Mouse (Mus musculus) adrenal gland, postnatal 14 days (tissue): ENCODE data around the gene Rpl19. TPM values are rescaled to one million over a fixed set of nuclear protein-coding genes. Genes with fewer than 3 reads are reported as not detected.

Experiments used
- DNase-seq: peaks from one replicate; pipeline ENCODE4 v3.0.0; 2021; ENCODE audit warnings: mixed read lengths
- long read RNA-seq, 2 experiments: library from polyadenylated mRNA; stranded (forward); transcript quantifications; one replicate each; pipeline ENCODE4 v2.0.0; 2021
- total RNA-seq: library from RNA; stranded (reverse); gene quantifications from 2 replicates; pipeline ENCODE4 v1.2.3, GENCODE M21; 2021

The Rpl19 gene
- 1,235 and 1,395 TPM in 2 replicates for total RNA-seq
- long read RNA-seq, experiment 1, transcript Rpl19-201 (6 exons, 751 nt) = major isoform, 510 of 566 reads
- long read RNA-seq, experiment 1, partial matches to known transcripts = 47 of 566 reads
- long read RNA-seq, experiment 1, other reads (novel, unspliced or antisense) = 5 of 566 reads
- long read RNA-seq, experiment 2, transcript Rpl19-201 (6 exons, 751 nt) = major isoform, 468 of 544 reads
- long read RNA-seq, experiment 2, partial matches to known transcripts = 66 of 544 reads
- long read RNA-seq, experiment 2, other reads (novel, unspliced or antisense) = 7 of 544 reads

- DNase-seq = peak; percentile 95
Measured at GRCm38 (mm10) chr11:98026570-98027296, at the start of gene Rpl19. Gene Rpl19, plus strand, starts transcription at chr11:98026710.

- no peak for DNase-seq
Measured at GRCm38 (mm10) chr11:97977797-97978196, 48.7 kb upstream of the Rpl19 start.

GRCm38 (mm10) chr11:97978392-97978791, 48.1 kb upstream of the Rpl19 start:
- no peak for DNase-seq

DNA sequence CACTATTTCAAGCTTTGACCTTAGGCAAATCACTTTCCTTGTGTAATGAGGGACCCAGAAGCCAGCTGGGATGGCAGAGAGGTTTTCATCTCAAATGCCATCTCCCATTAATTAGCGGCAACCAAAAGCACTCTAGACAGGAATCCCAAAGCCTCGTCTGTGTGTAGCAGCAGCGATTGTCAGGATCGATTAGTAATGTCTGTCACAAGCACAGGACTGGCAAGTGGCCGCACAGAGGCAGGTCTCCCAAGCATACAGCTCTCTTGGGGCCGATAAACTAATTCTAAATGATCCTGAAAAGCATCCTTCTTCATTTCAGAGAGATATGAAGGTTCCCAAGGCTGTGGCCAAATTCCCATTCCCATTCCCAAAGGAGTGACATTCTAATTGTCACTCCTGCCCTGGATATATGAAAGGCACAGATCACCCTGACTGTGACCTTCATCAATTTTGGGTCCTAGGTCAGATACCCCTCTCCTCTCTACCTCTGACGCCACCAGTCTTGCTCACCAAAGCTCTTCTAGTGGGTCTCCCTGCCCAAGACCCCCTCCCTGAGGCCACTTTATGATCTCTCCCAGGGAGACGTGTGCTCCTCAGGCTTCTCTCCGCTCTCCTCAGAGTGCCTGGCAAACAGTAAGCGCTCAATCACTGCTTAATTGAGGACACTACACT, 46.5 kb upstream of the Rpl19 start:
- no peak for DNase-seq

DNA sequence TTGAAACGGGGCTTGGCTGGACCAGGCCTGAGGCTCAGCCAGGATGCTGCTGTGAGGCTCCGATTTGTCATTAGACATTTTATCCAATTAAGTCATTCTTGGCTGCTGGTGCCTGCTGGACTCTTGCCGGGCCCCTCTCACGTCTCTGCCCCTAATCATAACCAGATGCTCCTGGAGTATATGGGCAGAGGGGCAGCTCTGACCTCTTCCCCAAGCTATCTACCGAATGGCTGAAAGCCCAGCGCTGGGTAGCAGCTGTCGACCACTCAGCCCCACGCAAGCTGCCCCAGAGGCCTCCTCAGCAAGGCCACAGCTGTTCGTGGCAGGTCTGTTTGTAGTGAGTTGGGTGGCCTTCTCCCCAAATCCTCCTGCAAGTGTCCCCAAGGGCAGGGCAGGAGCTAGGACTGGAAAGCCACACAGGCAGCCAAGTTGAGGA, 46.0 kb upstream of the Rpl19 start:
- peak; percentile 54 for DNase-seq

- no peak for DNase-seq
Measured at GRCm38 (mm10) chr11:97982721-97983120, 43.8 kb upstream of the Rpl19 start.

DNA sequence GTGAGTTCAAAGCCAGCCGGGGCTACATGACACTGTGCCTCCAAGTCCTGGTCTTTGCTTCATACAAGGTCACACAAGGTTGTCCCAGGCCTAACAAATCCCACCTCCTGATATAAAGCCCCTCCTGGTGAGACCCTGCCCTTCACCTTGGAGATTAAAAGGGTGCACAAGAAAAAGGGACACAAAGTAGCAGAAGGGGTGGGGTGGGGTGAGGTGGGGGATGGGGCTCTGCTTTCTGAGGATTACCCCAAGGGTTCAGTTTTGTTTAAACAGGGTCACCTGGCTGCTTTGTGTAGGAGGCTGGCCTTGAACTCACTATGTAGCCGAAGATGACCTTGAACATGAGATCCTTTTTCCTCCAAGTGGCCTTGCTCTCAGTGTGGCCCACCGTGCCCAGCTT, 43.0 kb upstream of the Rpl19 start:
- no peak for DNase-seq

GRCm38 (mm10) chr11:97983983-97984382, 42.5 kb upstream of the Rpl19 start:
- DNase-seq = no peak

GRCm38 (mm10) chr11:97985727-97986677, 40.5 kb upstream of the Rpl19 start, which contains the start of gene Plxdc1:
Gene Plxdc1, minus strand, starts transcription at chr11:97986444.
- DNase-seq = peak; percentile 76

- no peak for DNase-seq
Measured at GRCm38 (mm10) chr11:97986738-97987465, 39.6 kb upstream of the Rpl19 start.

- DNase-seq = peak; percentile 97
Measured at GRCm38 (mm10) chr11:97987551-97988526, 38.7 kb upstream of the Rpl19 start.

GRCm38 (mm10) chr11:97988530-97989096, 37.9 kb upstream of the Rpl19 start:
- DNase-seq = peak; percentile 90

DNA sequence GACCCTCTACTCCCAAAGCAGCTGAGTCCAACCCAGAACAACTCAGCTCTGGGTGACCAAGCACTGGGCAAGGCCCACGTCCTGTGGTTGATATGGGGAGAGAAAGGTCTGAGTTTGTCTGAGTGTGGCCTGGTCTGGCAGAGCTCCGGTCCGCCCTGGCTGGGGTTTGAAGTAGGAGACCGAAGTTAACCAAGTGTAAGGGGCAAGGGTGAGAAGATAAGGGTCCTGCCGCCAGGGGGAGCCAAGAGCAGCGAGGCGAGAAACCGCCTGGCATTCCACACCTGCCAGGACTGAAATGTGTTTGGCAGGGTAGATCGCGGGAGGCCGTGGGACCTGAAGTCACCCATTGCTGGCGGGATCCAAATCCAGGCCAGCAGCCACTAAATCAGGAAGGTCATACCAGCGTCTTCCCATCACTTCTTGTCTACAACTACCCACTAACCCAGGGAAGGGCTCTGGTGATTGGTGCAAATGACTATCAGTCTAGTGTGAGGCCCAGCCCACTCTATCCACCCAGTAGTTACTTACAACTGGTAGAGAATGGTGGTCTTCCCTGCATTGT, 31.9 kb upstream of the Rpl19 start:
- peak; percentile 89 for DNase-seq

DNA sequence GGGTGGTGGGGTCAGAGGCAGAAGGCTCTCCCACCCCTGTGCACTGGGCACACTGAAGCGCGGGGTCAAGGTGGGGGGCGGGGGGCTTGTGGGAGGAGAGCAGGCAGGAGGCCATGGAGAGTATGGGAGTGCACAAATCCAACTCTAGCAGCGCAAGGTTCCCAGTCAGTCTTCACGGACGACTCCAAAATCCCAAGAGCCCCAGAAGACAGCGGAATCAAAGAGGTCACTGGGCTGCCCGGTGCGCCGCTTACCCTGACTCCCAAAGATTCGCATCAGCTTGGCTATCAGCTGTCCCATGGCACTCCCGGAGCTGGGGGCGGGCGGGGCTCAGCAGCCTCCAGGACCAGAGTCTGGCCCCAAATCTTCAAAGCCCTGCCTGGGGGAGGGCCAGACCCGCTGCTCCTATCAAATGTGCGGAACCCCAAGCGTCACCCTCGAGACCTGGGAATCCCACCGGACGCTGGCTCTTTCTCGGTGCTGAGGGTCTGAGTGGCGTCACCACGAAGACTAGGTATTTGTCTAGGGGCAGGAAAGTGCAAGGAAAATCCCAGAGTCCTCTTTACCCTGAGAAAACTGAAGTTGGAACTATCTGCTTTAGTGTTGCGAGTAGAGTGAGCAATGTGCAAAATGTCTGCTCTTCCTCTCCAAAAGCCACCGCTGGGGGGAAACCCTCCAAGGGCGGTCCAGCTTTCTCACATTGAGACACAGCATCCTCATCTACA, 30.8 kb upstream of the Rpl19 start, which contains the start of gene Arl5c:
Arl5c (minus strand) TSS at position 618 of the 725 bp plus-strand sequence.
- DNase-seq = peak; percentile 75

GRCm38 (mm10) chr11:97996691-97997090, 29.8 kb upstream of the Rpl19 start:
- no peak for DNase-seq

- DNase-seq = no peak
Measured at GRCm38 (mm10) chr11:97997387-97997960, 29.0 kb upstream of the Rpl19 start.

DNA sequence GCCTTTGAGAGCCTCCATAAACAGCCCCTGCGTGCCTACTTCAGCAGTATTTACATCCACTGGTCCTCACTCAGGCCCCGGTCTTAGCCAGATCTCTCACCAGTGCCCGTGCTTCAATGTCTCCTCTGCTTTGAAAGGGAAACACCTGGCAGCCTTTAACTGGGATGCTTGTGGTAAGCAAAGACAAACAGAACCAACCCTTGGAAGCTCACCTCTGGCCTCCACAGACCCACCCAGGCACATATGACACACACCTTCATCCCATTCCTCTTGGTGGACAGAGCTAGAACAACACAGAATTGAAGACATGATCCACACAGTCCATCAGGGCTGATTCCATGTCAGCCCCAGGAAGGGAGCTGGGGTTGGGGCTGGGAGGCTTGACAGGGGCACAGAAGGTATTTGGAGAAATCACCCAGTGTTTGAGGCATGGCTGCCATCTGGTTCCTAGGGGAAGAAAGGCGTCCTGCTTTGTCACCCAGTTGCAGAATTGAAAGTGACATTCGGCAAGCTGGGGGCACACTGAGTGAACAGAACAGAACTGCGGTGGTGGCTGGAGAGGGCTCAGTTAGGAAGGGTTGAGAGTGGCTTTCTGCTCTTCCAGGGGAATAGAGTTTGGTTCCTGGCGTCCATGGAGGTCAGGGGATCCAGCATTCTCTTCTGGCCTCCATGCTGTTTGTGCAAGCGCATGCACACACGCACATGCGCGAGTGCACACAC, 28.3 kb upstream of the Rpl19 start:
- DNase-seq = no peak
